Mouse (Mus musculus) testis, adult 2 months (tissue): ENCODE measurements around the gene Sfi1. TPM values are rescaled to one million over a fixed set of nuclear protein-coding genes. Genes with fewer than 3 reads are reported as not detected.
"Not testable (repeated sequence)": the region's sequence is repeated elsewhere in the genome, so short reads cannot be mapped to it uniquely, and the experiment has no call there.

Experiments used
- H3K27ac ChIP-seq: fragments of 200-500 bp; 2 replicates; pipeline ENCODE4 v1.5.1; 2012; ENCODE audit warnings: low read depth, low read length; ENCODE audit not compliant: control insufficient read depth, insufficient read depth
- H3K27me3 ChIP-seq: fragments of 200-500 bp; 2 replicates; pipeline ENCODE4 v1.6.1; 2012; ENCODE audit warnings: mild to moderate bottlenecking, low read length, moderate library complexity; ENCODE audit not compliant: control insufficient read depth, insufficient read depth
- H3K36me3 ChIP-seq: fragments of 200-500 bp; 2 replicates; pipeline ENCODE4 v1.6.1; 2012; ENCODE audit warnings: mild to moderate bottlenecking, low read length; ENCODE audit not compliant: control insufficient read depth, insufficient read depth
- H3K4me1 ChIP-seq: fragments of 200-500 bp; 2 replicates; pipeline ENCODE4 v1.6.1; 2012; ENCODE audit warnings: low read length; ENCODE audit not compliant: control insufficient read depth, insufficient read depth
- H3K4me3 ChIP-seq: fragments of 200-500 bp; 2 replicates; pipeline ENCODE4 v1.5.1; 2012; ENCODE audit warnings: low read depth, mild to moderate bottlenecking, low read length, moderate library complexity, mixed read lengths; ENCODE audit not compliant: control insufficient read depth
- polyA plus RNA-seq: library from polyadenylated mRNA; depleted of rRNA; stranded (reverse); fragments of >200 nt; gene quantifications from 2 replicates; pipeline ENCODE4 v1.2.3, GENCODE M21; 2012

The Sfi1 gene
- polyA plus RNA-seq, 1 experiment, result 17.9 TPM

- not testable (repeated sequence) for H3K4me3 ChIP-seq, H3K36me3 ChIP-seq
Measured at GRCm38 (mm10) chr11:3145359-3146165, 47.7 kb downstream of the Sfi1 start.

GRCm38 (mm10) chr11:3143984-3144383 is 49.3 kb downstream of the Sfi1 start:
- not testable (repeated sequence) for H3K4me3 ChIP-seq, H3K27me3 ChIP-seq, H3K27ac ChIP-seq, H3K36me3 ChIP-seq, H3K4me1 ChIP-seq

More at GRCm38 (mm10) chr11:3145359-3146165, 47.7 kb downstream of the Sfi1 start:
- not testable (repeated sequence) for H3K27ac ChIP-seq, H3K4me1 ChIP-seq, H3K27me3 ChIP-seq

GRCm38 (mm10) chr11:3142413-3142812 is 50.9 kb downstream of the Sfi1 start:
- not testable (repeated sequence) for H3K4me1 ChIP-seq, H3K4me3 ChIP-seq, H3K27me3 ChIP-seq, H3K27ac ChIP-seq, H3K36me3 ChIP-seq

- not testable (repeated sequence) for H3K27me3 ChIP-seq, H3K36me3 ChIP-seq, H3K27ac ChIP-seq, H3K4me3 ChIP-seq, H3K4me1 ChIP-seq
Measured at GRCm38 (mm10) chr11:3140967-3141535, 52.2 kb downstream of the Sfi1 start.

GRCm38 (mm10) chr11:3138323-3138722 is 54.9 kb downstream of the Sfi1 start:
- H3K36me3 ChIP-seq, H3K27me3 ChIP-seq, H3K4me1 ChIP-seq, H3K27ac ChIP-seq, H3K4me3 ChIP-seq: not testable (repeated sequence)

GRCm38 (mm10) chr11:3137279-3137678 is 56.0 kb downstream of the Sfi1 start:
- H3K27me3 ChIP-seq, H3K27ac ChIP-seq, H3K4me3 ChIP-seq, H3K4me1 ChIP-seq, H3K36me3 ChIP-seq: not testable (repeated sequence)

- H3K4me3 ChIP-seq, H3K4me1 ChIP-seq, H3K27ac ChIP-seq, H3K27me3 ChIP-seq, H3K36me3 ChIP-seq: not testable (repeated sequence)
Measured at GRCm38 (mm10) chr11:3135956-3136355, 57.3 kb downstream of the Sfi1 start.

GRCm38 (mm10) chr11:3135391-3135790 is 57.9 kb downstream of the Sfi1 start:
- H3K27me3 ChIP-seq, H3K27ac ChIP-seq, H3K4me1 ChIP-seq, H3K4me3 ChIP-seq, H3K36me3 ChIP-seq: not testable (repeated sequence)

- not testable (repeated sequence) for H3K36me3 ChIP-seq, H3K27ac ChIP-seq, H3K4me3 ChIP-seq, H3K27me3 ChIP-seq, H3K4me1 ChIP-seq
Measured at GRCm38 (mm10) chr11:3133360-3133759, 59.9 kb downstream of the Sfi1 start.

GRCm38 (mm10) chr11:3132957-3133356 is 60.3 kb downstream of the Sfi1 start:
- not testable (repeated sequence) for H3K4me3 ChIP-seq, H3K4me1 ChIP-seq, H3K27me3 ChIP-seq, H3K27ac ChIP-seq, H3K36me3 ChIP-seq

- not testable (repeated sequence) for H3K27me3 ChIP-seq, H3K36me3 ChIP-seq, H3K4me3 ChIP-seq, H3K27ac ChIP-seq, H3K4me1 ChIP-seq
Measured at GRCm38 (mm10) chr11:3132001-3132400, 61.3 kb downstream of the Sfi1 start.

- H3K27me3 ChIP-seq, H3K4me1 ChIP-seq, H3K36me3 ChIP-seq, H3K4me3 ChIP-seq, H3K27ac ChIP-seq: not testable (repeated sequence)
Measured at GRCm38 (mm10) chr11:3129852-3130251, 63.4 kb downstream of the Sfi1 start.
